Mouse (Mus musculus) stomach, postnatal 0 days (tissue): ENCODE results near the gene Abl2.

Experiments used
- CTCF ChIP-seq: IDR thresholded peaks from 2 replicates; pipeline ENCODE4 v1.5.1; 2016; ENCODE audit warnings: antibody characterized with exemption, low read depth, mild to moderate bottlenecking, moderate library complexity
- EP300 ChIP-seq: optimal IDR thresholded peaks from 2 replicates; pipeline ENCODE3; 2016; ENCODE audit warnings: antibody characterized with exemption

- no peak for TF ChIP-seq CTCF
- no peak for TF ChIP-seq EP300
These were observed 101.5 kb downstream of the Abl2 start for GRCm38 (mm10) chr1:156659906-156660659.
